Mouse (Mus musculus): ENCODE data around the gene Stra6l.

Stra6l gene

DNA sequence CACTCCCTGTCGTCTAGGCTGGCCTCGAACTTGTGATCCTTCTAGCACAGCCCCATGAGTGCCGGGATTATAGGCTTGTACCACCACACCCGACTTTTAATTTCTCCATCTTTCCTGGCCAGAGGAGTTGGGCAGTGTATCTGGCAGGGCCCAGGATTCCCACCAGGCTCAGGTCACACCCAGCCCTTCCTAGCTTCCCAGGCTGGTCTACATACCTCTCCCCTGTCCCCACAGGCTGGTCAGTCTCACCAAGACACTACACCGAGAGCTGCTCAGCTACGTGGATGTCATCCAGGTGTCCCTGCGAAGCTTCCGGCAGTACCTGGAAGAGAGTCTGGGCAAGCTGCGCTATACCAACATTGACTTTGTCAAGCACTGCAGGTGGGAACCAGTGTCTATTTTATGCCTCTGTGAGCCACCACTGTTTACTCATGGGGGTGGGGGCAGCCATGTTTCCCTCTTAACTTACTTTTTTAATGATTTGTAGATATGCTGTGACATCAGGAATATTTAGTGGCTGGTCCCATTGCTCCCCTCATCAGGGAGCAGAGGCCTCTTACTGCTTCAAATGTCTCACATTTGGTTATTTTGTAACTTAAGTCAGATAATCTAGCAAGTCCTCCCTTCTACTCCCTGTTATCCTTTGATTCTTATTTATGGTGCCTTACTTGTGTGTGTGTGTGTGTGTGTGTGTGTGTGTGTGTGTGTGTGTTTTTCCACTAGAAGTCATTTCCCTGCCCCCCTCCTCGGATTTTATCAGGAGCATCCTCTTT, 73.4 kb downstream of the Stra6l start:
- DNase-seq = no peak

DNA sequence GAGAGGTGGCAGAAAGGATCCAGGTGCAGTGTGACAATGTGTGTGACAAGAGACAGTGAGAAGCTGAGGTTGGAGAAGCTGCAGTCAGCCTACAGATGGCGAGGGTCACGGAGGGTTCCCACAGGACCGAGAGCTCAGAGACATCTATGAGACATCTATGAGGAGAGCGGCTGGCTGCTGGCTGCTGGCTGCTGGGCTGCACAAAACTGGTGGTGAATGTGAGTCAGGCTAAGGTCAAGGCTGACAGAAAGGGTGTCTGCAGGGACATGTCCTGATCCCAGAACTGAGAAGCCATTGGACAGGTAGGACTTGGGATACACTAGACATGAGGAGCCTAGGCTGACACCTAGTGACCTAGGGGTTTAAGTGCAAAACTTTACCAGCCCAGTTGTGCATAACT, 75.5 kb downstream of the Stra6l start:
- no peak for DNase-seq

GRCm38 (mm10) chr4:45928561-45928960, 80.1 kb downstream of the Stra6l start:
- no peak for DNase-seq

Data from liver (tissue).